Mouse (Mus musculus) left cerebral cortex, postnatal 10 days (tissue): ENCODE data around the gene Lmtk2. TPM values are rescaled to one million over a fixed set of nuclear protein-coding genes. Genes with fewer than 3 reads are reported as not detected.

Experiments
- DNase-seq, 2 experiments: peaks; one replicate each; pipeline ENCODE4 v3.0.0; 2021 to 2022; ENCODE audit warnings: low spot score in 2 of 2, mixed read lengths in 1 of 2; ENCODE audit errors: extremely low spot score in 1 of 2
- intact Hi-C: fragments of 180-260 bp; cut with DNase I; formaldehyde crosslinking; loops from one replicate; pipeline ENCODE4 v1.15.1; 2025
- total RNA-seq, 2 experiments: library from RNA; stranded (reverse); gene quantifications; 2 replicates each; pipeline ENCODE4 v1.2.3; 2021

Lmtk2 gene
- total RNA-seq, 2 experiments from 2014 or later = 120 to 129 TPM

- DNase-seq = no peak
- intact Hi-C loops = no loop called here
These were observed 58.9 kb downstream of the Lmtk2 start for GRCm38 (mm10) chr5:144159137-144159536.

GRCm38 (mm10) chr5:144162080-144162812 lies 62.0 kb downstream of the Lmtk2 start:
- intact Hi-C loops = no loop called here
- DNase-seq = no peak

DNA sequence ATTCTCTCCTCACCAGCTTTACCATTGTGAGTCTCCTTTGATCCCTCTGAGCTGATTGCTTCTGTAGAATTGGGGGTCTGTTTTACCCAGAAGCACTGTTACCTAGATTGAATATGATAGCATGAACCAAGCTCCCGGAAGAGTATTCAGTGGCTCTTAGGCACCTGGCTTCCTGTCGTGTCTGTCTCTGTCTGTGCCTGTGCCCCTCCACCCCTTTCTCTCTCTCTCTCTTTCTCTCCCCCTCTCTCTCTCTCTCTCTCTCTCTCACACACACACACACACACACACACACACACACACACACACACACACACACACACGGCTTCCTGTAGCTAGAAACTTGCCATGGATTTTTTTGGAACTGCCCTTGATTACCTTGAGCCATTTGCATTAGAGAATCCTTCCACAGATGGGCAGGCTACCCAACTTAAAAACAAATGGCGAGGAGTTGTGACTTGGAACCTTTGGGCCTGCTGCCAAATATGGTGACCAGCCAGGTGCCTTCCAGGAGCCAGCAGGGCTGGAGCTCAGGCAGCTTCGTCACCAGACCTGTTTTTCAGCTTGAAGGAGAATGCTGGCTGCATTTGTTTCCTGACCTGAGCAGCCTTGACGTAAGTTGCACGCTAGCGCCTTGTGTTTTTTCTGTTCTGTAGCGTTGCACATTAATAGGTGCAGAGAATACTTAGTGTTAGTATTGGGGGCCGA lies 62.7 kb downstream of the Lmtk2 start:
- no peak for DNase-seq
- intact Hi-C loops = no loop called here

DNA sequence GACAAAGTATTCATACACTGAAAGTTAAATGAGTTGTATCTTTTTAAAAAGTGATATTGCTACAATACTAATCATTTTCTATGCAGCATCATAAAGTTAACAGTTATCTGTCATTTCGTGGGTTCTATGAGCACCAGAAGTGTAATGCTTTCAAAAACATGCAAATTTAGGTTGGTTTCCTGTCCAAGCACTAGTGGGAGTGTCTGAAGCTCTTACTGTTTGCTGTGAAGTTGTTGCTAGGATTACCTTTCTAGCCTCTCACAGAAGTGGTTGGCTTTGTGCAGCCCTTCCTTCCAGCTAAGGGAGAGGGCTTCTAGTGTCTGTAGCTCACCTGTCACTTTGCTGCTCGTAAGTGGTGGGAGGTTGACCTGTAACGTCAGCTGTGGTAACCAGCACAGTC lies 65.5 kb downstream of the Lmtk2 start:
- intact Hi-C loops = no loop called here

GRCm38 (mm10) chr5:144169275-144169975 lies 69.2 kb downstream of the Lmtk2 start:
- intact Hi-C loops = no loop called here

More for the DNA sequence above, 65.5 kb downstream of the Lmtk2 start:
- DNase-seq = no peak

GRCm38 (mm10) chr5:144173648-144174047 lies 73.4 kb downstream of the Lmtk2 start:
- peak in 1 of 2 experiments; percentile 28 for DNase-seq
- intact Hi-C loops = no loop called here

More at GRCm38 (mm10) chr5:144169275-144169975, 69.2 kb downstream of the Lmtk2 start:
- peak in 1 of 2 experiments; percentile 24 for DNase-seq

DNA sequence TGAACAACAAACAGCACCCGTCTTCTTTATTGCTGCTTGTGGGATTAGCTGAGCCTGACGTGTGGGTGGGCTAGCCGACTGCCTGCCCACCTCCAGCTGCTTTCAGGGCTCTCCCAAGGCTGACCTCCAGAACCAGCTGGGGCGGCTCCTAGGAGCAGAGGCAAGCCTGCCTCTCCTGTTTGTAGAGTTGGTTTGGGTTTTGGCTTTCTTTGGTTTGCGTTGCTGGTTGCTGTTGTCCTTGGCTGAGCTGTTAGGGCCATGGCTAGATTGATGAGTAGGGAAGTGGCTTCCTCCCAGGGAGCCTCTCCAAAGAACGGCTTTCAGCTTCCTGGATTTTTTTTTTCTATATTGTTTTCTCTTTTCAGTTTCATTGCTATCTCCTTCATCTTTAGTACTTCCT lies 78.0 kb downstream of the Lmtk2 start:
- no peak for DNase-seq
- intact Hi-C loops = no loop called here

- no peak for DNase-seq
- intact Hi-C loops = no loop called here
These were observed 81.0 kb downstream of the Lmtk2 start for GRCm38 (mm10) chr5:144181249-144181648.

DNA sequence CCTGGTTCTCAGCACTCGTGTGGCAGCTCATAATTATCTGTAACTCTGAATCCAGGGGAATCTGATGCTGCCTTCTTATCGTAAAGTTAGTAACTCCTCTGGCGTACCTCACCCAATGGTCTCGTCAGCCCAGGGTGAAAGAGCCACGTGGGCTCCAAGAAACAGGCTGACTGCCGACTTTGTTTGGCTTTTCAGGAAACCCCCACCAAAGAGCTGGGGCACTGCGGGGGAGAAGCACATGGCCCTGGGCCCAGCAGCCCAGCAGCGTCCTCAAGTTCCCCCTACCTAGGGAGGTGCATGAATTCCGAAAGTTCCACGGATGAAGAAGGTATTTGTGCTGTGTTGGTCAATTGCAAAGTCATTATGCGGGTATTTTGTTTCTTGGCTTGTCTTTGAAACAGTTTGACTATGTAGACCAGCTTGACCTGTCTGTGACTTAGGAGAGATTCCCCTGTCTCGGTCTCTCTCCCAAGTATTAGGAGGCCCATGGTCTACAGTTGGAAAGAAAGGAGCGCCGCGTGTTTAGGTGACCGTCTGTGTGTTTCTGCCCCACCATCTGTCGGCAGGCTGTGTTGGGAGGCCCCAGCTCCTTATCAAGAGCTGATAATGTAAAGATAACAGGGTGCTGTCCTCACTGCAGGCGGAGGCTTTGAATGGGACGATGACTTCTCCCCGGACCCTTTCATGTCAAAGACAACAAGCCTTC lies 82.5 kb downstream of the Lmtk2 start:
- intact Hi-C loops = no loop called here
- DNase-seq = no peak

GRCm38 (mm10) chr5:144183248-144183559 lies 83.0 kb downstream of the Lmtk2 start:
- intact Hi-C loops = no loop called here
- DNase-seq = no peak

- DNase-seq = no peak
- intact Hi-C loops = no loop called here
These were observed 83.6 kb downstream of the Lmtk2 start for GRCm38 (mm10) chr5:144183647-144184335.

- no peak for DNase-seq
- intact Hi-C loops = no loop called here
These were observed 84.3 kb downstream of the Lmtk2 start for GRCm38 (mm10) chr5:144184350-144185045.

DNA sequence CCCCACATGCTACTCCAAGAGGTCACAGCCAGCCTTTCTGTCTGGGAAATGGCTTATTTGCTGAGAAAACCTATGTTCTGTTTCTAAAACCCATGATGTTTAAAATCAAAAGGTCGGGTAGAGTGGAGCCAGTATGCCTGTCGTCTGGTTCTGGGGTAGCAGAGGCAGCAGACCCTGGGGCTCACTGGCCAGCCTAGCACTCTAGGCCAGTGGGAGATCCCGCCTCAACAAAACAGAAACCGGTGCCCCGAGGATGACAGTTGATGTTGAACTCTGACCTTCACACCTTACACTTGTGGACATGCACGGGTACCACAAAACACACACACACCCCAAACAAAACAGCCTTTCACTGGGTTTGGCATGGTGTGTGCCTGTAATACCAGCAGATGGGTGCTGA lies 88.2 kb downstream of the Lmtk2 start:
- no peak for DNase-seq
- intact Hi-C loops = no loop called here

GRCm38 (mm10) chr5:144189327-144189726 lies 89.1 kb downstream of the Lmtk2 start:
- no peak for DNase-seq
- intact Hi-C loops = no loop called here

DNA sequence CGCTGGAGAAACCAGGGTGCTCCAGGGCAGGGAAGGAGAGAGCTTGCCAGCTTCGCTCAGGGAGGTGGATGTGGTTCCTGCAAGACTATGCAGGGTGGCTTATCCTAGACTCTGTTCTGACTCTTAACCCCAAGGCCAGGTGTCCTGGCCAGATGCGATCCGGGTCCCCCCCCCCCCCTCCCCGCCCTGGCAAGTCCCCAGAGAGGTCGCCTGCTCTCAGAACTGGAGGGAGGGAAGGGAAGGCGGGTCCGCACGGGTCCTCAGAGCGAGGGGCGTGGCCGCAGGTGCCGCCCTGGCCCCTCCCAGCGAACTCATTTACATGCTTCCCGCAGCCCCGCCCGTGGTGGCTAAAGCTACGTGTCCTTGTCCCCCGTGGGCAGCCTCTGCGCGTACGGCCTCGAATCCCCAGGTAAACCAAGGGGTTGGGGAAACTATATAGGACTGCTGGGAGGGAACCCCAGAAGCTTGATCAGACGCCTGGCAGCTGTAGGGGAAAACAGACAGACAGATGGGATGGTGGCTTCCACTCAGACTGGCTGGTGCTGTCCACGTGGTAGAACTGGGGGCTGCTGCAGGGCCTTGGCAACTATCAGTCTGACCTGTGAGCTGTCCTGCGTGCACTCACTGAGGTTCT lies 89.8 kb downstream of the Lmtk2 start, which contains the start of gene Bhlha15:
Gene Bhlha15, plus strand, starts transcription at position 337 of the 634 bp plus-strand sequence.
- DNase-seq = peak in 1 of 2 experiments; percentile 65
- intact Hi-C loops = no loop called here

DNA sequence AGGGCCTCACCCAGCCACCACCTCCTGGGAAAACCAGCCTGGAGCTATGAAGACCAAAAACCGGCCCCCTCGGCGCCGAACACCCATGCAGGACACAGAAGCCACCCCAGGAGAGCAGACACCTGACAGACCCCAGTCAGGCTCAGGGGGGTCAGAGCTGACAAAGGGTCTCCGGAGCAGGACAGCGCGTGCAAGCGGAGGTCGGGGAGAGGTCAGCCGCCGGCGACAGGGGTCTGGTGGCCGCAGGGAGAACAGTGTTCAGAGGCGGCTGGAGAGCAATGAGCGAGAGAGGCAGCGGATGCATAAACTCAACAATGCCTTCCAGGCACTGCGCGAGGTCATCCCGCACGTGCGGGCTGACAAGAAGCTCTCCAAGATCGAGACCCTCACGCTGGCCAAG lies 90.8 kb downstream of the Lmtk2 start:
- intact Hi-C loops = no loop called here
- DNase-seq = no peak

DNA sequence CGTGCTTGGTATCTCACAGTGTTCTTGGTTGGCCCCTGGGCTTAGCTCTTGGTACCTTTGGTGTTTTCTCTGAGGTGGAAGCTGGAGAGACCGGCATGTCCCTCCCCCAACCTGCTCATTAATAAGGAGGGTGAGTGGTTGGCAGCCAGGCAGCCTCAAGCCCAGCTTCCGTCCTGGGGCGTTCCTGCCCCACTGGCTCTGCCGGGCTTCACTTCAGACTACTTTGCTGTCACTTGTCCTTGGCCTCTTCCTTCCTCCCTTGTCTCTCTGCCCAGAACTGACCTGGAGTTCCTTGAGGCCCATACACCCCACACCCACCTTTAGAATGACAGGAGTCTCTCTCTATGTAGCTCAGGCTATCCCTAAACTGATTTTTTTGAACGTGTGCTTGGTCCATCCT lies 92.4 kb downstream of the Lmtk2 start:
- DNase-seq = no peak
- intact Hi-C loops = no loop called here

- intact Hi-C loops = no loop called here
- no peak for DNase-seq
These were observed 94.2 kb downstream of the Lmtk2 start for GRCm38 (mm10) chr5:144194416-144194815.
